Mouse (Mus musculus): ENCODE results near the gene Ace. TPM values are rescaled to one million over a fixed set of nuclear protein-coding genes. Genes with fewer than 3 reads are reported as not detected.

Gene Ace
- polyA plus RNA-seq, 1 experiment from 2014 or later, result 11.1 TPM

- Histone ChIP-seq H3K4me3 (replicated peaks) (no peak overlapping the region), H3K4me1 (no peaks in the 10 kb centered on the region), H3K27ac (no peak overlapping the region), H3K4me2 (no peak overlapping the region), H3K9ac (no peak overlapping the region), H3K9me3 (replicated peaks) (no peaks in the 10 kb centered on the region), H3K36me3 (no peaks in the 10 kb centered on the region), H3K27me3 (peaks cover 17% of the 10 kb centered on the region)
- 88% methylated on average over 6 of the region's 6 CpGs for WGBS
- ATAC-seq (replicated peaks; ENCODE audit: low FRiP score), result no peak
Measured at GRCm38 (mm10) chr11:105974593-105974992, 6.8 kb downstream of the Ace start.

GRCm38 (mm10) chr11:105975050-105975449, 7.3 kb downstream of the Ace start:
- Histone ChIP-seq H3K27me3 (peaks cover 13% of the 10 kb centered on the region), H3K4me2 (no peak overlapping the region), H3K9me3 (replicated peaks) (no peaks in the 10 kb centered on the region), H3K4me1 (no peaks in the 10 kb centered on the region), H3K4me3 (replicated peaks) (no peak overlapping the region), H3K27ac (no peak overlapping the region), H3K9ac (no peak overlapping the region), H3K36me3 (no peaks in the 10 kb centered on the region)
- ATAC-seq (replicated peaks; ENCODE audit: low FRiP score), result no peak
- WGBS, result 77% methylated on average over 3 of the region's 3 CpGs

- 82% methylated on average over 5 of the region's 5 CpGs for WGBS
- Histone ChIP-seq H3K36me3 (no peaks in the 10 kb centered on the region), H3K9ac (no peak overlapping the region), H3K27me3 (peaks cover 11% of the 10 kb centered on the region), H3K27ac (no peak overlapping the region), H3K9me3 (replicated peaks) (no peaks in the 10 kb centered on the region), H3K4me3 (replicated peaks) (no peak overlapping the region), H3K4me1 (no peaks in the 10 kb centered on the region), H3K4me2 (no peak overlapping the region)
- ATAC-seq (replicated peaks; ENCODE audit: low FRiP score), result no peak
Measured at GRCm38 (mm10) chr11:105975636-105976035, 7.9 kb downstream of the Ace start.

GRCm38 (mm10) chr11:105978232-105978631, 10.5 kb downstream of the Ace start:
- no peak for ATAC-seq (replicated peaks; ENCODE audit: low FRiP score)
- Histone ChIP-seq H3K9ac (no peak overlapping the region), H3K4me2 (no peak overlapping the region), H3K4me3 (replicated peaks) (no peak overlapping the region), H3K36me3 (no peaks in the 10 kb centered on the region), H3K27ac (no peak overlapping the region), H3K9me3 (replicated peaks) (no peaks in the 10 kb centered on the region), H3K27me3 (no peaks in the 10 kb centered on the region), H3K4me1 (no peaks in the 10 kb centered on the region)
- WGBS, result 88% methylated on average over 2 of the region's 2 CpGs

- no peaks in the 10 kb centered on the region for H3K4me1 ChIP-seq
- no peak overlapping the region for H3K4me3 ChIP-seq (replicated peaks)
- WGBS, result 62% methylated on average over 5 of the region's 5 CpGs
- no peaks in the 10 kb centered on the region for H3K9me3 ChIP-seq (replicated peaks)
- no peak overlapping the region for H3K27ac ChIP-seq
- no peak for ATAC-seq (replicated peaks; ENCODE audit: low FRiP score)
- no peak overlapping the region for H3K9ac ChIP-seq
- H3K36me3 ChIP-seq, result no peaks in the 10 kb centered on the region
- no peak overlapping the region for H3K4me2 ChIP-seq
- no peaks in the 10 kb centered on the region for H3K27me3 ChIP-seq
Measured at GRCm38 (mm10) chr11:105978634-105979033, 10.9 kb downstream of the Ace start.

- peaks cover 2% of the 10 kb centered on the region for H3K4me1 ChIP-seq
- no peak overlapping the region for H3K4me2 ChIP-seq
- 74% methylated on average over 4 of the region's 4 CpGs for WGBS
- H3K27ac ChIP-seq, result no peak overlapping the region
- no peaks in the 10 kb centered on the region for H3K9me3 ChIP-seq (replicated peaks)
- no peaks in the 10 kb centered on the region for H3K27me3 ChIP-seq
- H3K36me3 ChIP-seq, result no peaks in the 10 kb centered on the region
- ATAC-seq (replicated peaks; ENCODE audit: low FRiP score), result no peak
- no peak overlapping the region for H3K9ac ChIP-seq
- no peak overlapping the region for H3K4me3 ChIP-seq (replicated peaks)
Measured at GRCm38 (mm10) chr11:105984452-105984851, 16.7 kb downstream of the Ace start.

GRCm38 (mm10) chr11:105987446-105987845, 19.7 kb downstream of the Ace start:
- 71% methylated on average over 6 of the region's 6 CpGs for WGBS
- ATAC-seq (replicated peaks; ENCODE audit: low FRiP score), result no peak
- H3K4me2 ChIP-seq, result no peak overlapping the region

GRCm38 (mm10) chr11:105989446-105989845, 21.7 kb downstream of the Ace start:
- Histone ChIP-seq H3K4me3 (replicated peaks) (no peak overlapping the region), H3K9me3 (replicated peaks) (no peaks in the 10 kb centered on the region), H3K4me2 (no peak overlapping the region), H3K27me3 (no peaks in the 10 kb centered on the region), H3K4me1 (peaks cover 4% of the 10 kb centered on the region), H3K36me3 (no peaks in the 10 kb centered on the region), H3K27ac (no peak overlapping the region), H3K9ac (no peak overlapping the region)
- 0 out of 2 replicates have a peak, but pooled peaks have one; percentile 49 for ATAC-seq (replicated peaks; ENCODE audit: low FRiP score)
- WGBS, result 61% methylated on average over 6 of the region's 6 CpGs

More at GRCm38 (mm10) chr11:105987446-105987845, 19.7 kb downstream of the Ace start:
- Histone ChIP-seq H3K9ac (no peak overlapping the region), H3K27ac (no peak overlapping the region), H3K4me3 (replicated peaks) (no peak overlapping the region), H3K27me3 (no peaks in the 10 kb centered on the region), H3K9me3 (replicated peaks) (no peaks in the 10 kb centered on the region), H3K36me3 (no peaks in the 10 kb centered on the region), H3K4me1 (peaks cover 4% of the 10 kb centered on the region)

GRCm38 (mm10) chr11:105990231-105990630, 22.5 kb downstream of the Ace start:
- Histone ChIP-seq H3K4me1 (peaks cover 4% of the 10 kb centered on the region), H3K9ac (no peak overlapping the region), H3K4me2 (no peak overlapping the region), H3K4me3 (replicated peaks) (no peak overlapping the region), H3K36me3 (no peaks in the 10 kb centered on the region), H3K27me3 (no peaks in the 10 kb centered on the region), H3K27ac (no peak overlapping the region), H3K9me3 (replicated peaks) (no peaks in the 10 kb centered on the region)
- 60% methylated on average over 2 of the region's 2 CpGs for WGBS
- no peak for ATAC-seq (replicated peaks; ENCODE audit: low FRiP score)

GRCm38 (mm10) chr11:105994375-105994774, 26.6 kb downstream of the Ace start, which contains the start of gene Ace3:
Gene Ace3, plus strand, starts transcription at chr11:105994675.
- H3K4me2 ChIP-seq, result no peak within 1 kb of the TSS
- WGBS, result 94% methylated on average over 3 of the region's 3 CpGs
- peaks cover 3% of the 10 kb centered on the region for H3K4me1 ChIP-seq
- no peaks in the 10 kb centered on the region for H3K36me3 ChIP-seq
- H3K9me3 ChIP-seq (replicated peaks), result no peaks in the 10 kb centered on the region
- no peak for ATAC-seq (replicated peaks; ENCODE audit: low FRiP score)
- no peak within 1 kb of the TSS for H3K4me3 ChIP-seq (replicated peaks)
- H3K27ac ChIP-seq, result no peak within 1 kb of the TSS
- no peaks in the 10 kb centered on the region for H3K27me3 ChIP-seq
- H3K9ac ChIP-seq, result no peak within 1 kb of the TSS

GRCm38 (mm10) chr11:106000062-106000461, 32.3 kb downstream of the Ace start:
- no peak overlapping the region for H3K4me3 ChIP-seq (replicated peaks)
- H3K9ac ChIP-seq, result no peak overlapping the region
- no peak for ATAC-seq (replicated peaks; ENCODE audit: low FRiP score)
- no peaks in the 10 kb centered on the region for H3K4me1 ChIP-seq
- H3K36me3 ChIP-seq, result no peaks in the 10 kb centered on the region
- WGBS, result 95% methylated on average over 6 of the region's 6 CpGs
- H3K27me3 ChIP-seq, result no peaks in the 10 kb centered on the region
- H3K9me3 ChIP-seq (replicated peaks), result no peaks in the 10 kb centered on the region
- H3K27ac ChIP-seq, result no peak overlapping the region
- no peak overlapping the region for H3K4me2 ChIP-seq

- Histone ChIP-seq H3K27me3 (no peaks in the 10 kb centered on the region), H3K36me3 (no peaks in the 10 kb centered on the region), H3K4me2 (no peak overlapping the region), H3K9ac (no peak overlapping the region), H3K27ac (no peak overlapping the region), H3K4me1 (peaks cover 5% of the 10 kb centered on the region; the same call in 1 of the 2 replicates), H3K9me3 (replicated peaks) (no peaks in the 10 kb centered on the region), H3K4me3 (replicated peaks) (no peak overlapping the region)
- ATAC-seq (replicated peaks; ENCODE audit: low FRiP score), result no peak
- 51% methylated on average over 4 of the region's 4 CpGs for WGBS
Measured at GRCm38 (mm10) chr11:106001718-106002117, 34.0 kb downstream of the Ace start.

GRCm38 (mm10) chr11:106004576-106004975, 36.8 kb downstream of the Ace start:
- WGBS, result 76% methylated on average over 1 of the region's 1 CpGs
- no peak for ATAC-seq (replicated peaks; ENCODE audit: low FRiP score)
- no peaks in the 10 kb centered on the region for H3K9me3 ChIP-seq (replicated peaks)
- H3K4me2 ChIP-seq, result no peak overlapping the region
- H3K9ac ChIP-seq, result no peak overlapping the region
- H3K27me3 ChIP-seq, result peaks cover 11% of the 10 kb centered on the region
- peaks cover 10% of the 10 kb centered on the region for H3K4me1 ChIP-seq
- H3K36me3 ChIP-seq, result no peaks in the 10 kb centered on the region
- H3K4me3 ChIP-seq (replicated peaks), result no peak overlapping the region
- no peak overlapping the region for H3K27ac ChIP-seq
